Mouse (Mus musculus) testis, adult 2 months (tissue): ENCODE measurements around the gene Trappc13.

Source experiments
- CTCF ChIP-seq: fragments of 200-500 bp; IDR thresholded peaks from 2 replicates; pipeline ENCODE4 v1.5.1; 2012; ENCODE audit warnings: low read depth, mild to moderate bottlenecking, inconsistent platforms, low read length, moderate library complexity; ENCODE audit not compliant: control insufficient read depth, insufficient read depth, insufficient replicate concordance
- POLR2A ChIP-seq: fragments of 200-500 bp; IDR thresholded peaks from 2 replicates; pipeline ENCODE4 v1.6.1; 2012; ENCODE audit warnings: low read depth, mild to moderate bottlenecking, inconsistent platforms, low read length, moderate library complexity; ENCODE audit not compliant: control insufficient read depth

DNA sequence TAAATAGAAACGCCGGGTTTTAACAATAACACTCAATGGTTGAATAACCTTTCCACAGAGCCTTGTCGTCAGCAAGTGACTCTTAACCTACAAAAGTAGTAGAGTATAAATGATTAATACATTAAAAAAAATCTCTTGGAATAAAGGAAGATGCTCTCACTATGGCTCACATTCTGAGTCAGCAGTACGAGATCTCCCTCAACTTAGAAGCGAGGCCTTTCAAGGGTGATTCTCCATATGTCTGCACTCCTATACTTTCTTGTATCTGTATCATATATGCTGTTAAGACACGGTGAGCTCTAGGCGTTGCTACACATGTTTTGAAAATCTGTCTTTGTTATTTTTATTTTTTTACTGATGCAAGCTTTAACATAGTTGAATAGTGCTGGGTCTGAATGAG lies 67.7 kb downstream of the Trappc13 start:
- no peak for TF ChIP-seq POLR2A
- TF ChIP-seq CTCF, result no peak
